Mouse (Mus musculus) frontal cortex, adult (tissue): Measurements from ENCODE around the gene Resf1.
A peak's percentile ranks its signal among the peaks of the same experiment; 100 is the strongest.
"Not testable (repeated sequence)": the region's sequence is repeated elsewhere in the genome, so short reads cannot be mapped to it uniquely, and the experiment has no call there.

Experiments
- ATAC-seq: cut with Nextera tagmentation; 2 replicates; pipeline ENCODE4 v1.9.2; 2017; ENCODE audit warnings: mild to moderate bottlenecking, moderate library complexity, mixed read lengths; ENCODE audit not compliant: low TSS enrichment

Gene Resf1

DNA sequence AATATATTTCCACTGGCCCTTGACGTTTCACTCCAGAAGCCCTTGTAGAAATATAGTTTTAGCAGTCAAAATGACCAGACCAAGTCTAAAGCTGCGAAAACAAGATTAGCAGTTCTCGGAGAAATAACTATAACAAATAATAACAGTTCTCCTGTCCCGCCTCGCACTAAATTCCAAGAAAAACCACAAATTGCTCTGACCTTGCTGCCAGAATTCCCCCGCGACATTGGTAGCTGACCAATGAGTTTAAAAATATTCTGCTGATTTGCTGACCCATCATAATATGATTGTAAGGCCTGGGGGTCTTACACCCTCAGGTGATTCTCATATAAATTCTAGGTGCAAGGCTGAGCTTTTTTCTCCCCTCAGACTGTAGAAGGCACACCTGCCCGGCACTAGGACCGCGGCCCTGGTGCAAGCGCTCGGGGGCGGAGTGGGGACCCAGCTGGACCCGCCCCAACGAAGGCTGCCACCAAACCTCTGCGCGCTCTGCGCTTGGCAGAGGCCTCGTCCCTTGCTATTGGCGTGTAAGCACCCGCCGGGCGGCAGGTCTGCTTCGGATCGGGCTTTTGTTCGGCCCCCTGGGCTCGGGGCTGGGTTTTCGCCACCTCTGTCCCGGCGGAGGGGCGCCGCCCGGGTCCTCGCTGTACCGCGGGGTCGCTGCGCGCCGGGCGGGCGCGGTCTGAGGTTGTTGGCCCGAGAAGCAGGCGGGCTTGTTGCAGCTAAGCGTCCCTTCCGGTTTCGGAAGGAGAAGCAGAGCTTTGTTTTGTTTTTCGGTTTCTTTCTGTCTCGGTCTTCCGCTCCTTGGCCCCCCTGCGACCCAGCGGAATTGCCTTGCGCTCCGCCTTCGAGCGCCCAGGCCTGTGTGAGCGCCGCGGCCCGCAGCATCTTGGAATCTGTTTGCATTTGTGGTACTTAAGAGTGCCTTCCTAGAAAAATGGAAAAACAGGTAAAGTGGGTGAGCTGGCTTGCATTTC, at the start of gene Resf1:
TSS of gene Resf1 (plus strand) at position 459 of the 977 bp plus-strand sequence.
- ATAC-seq, result peak; percentile 99

DNA sequence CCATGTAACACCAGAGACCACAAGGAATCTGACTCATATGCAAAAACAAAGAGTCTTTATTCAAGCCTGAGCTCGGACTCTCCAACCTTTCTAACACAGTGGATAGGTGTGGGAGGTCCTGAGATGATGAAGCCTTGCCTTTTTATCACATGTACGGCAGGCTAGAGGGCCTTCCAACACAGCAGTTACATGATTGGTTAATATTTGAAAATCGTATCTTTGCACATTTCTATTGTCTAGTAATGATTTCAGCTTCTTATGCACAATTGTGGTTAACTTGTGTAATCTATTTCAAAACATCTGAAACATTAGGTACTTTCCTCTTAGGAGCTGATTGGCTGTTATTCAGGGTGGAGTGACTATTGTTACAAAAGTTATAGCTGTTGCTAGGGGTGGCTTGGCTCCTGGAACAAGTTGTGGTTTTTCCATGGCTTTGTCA, 48.4 kb upstream of the Resf1 start:
- no peak for ATAC-seq

DNA sequence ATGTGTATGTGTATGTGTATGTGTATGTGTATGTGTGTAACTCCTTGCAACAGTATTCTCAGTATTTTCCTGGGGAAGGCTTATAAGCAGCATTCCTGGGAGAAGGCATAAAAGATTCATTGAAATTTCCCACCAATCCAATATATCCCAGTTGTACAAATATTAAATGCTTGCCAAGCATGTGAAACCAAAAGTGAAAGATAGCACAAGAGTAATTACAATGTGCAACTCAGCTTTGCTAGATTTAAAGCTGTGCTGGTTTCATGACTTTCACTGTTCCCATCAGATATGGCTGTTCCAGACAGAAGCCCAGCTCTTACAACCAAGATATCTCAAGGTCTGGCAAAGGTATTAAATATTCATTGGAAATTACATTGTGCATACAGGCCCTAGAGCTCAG, 41.3 kb upstream of the Resf1 start:
- ATAC-seq, result no peak

DNA sequence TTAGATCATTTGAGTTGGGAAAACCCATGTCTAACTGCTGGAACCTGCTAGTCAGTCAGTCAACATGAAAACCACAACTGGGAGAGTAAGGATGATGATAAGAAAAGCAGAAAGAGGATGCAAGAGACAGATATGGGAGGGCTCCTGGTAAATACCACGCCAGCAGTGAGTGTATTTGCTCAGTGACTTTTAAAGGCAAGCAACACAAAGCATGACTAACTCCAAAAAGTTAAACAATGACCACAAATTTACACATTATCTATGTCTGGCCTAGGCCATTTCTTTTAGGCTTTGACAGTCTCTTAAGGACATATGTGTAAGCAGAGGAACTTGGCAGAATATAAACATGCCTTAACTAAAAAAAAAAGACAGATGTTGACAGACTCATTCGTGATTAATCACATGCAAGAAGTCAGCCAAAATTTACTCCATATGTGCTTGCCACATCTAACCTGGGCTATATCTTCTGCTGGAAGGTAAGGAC, 30.9 kb upstream of the Resf1 start:
- no peak for ATAC-seq

DNA sequence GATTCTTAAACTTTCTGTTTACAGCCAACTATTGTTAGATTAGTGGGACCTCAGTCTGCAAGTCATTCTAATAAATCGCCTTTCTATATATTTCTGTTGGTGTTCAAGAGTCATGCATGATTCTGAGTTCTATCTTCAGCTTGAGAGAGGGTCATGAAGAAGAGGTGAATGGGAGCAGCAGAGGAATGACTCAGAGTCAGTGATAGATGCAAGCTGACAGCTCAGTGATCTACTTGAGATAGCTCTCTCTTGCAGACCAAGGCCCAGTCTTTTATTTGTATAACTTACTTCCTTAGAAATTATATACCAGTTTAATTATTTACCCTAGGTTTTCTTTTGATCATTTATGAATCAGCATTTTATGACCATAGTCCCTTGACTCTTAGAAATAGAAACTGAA, 30.3 kb upstream of the Resf1 start:
- ATAC-seq, result no peak

DNA sequence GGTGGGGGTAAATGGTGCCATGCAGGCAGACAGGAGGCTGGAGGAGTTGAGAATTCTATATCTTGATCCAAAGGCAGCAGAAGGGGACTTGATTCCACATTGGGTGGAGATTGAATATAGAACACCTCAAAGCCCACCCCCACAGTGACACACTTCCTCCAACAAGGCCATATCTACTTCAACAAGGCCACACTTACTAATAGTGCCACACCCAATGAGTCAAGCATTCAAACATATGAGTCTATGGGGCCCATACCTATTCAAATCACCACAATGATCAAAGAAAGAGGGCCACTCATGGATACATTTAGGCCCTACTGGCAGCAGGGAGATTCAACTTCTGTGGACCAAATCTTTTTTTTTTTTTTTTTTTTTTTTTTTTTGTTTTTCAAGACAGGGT, 28.7 kb upstream of the Resf1 start:
- ATAC-seq, result no peak

DNA sequence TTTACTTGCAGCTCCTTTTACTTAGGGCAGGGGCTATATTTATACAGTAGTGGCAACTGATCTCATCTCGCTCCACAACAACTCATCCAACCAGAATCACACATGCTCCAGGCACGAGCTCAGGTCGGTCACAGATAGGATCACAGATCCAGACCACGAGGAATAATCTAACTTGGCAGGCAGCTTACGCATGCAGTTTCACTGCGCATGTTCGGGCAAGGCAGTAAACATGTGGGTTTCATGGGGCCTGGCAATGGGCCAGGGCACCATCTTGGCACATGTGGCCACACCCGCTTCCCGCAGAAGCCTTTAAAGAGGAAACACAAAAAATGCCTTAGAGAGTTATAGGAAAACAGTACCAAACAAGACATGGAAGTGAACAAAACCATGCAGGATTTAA, 21.0 kb upstream of the Resf1 start:
- ATAC-seq, result not testable (repeated sequence)

DNA sequence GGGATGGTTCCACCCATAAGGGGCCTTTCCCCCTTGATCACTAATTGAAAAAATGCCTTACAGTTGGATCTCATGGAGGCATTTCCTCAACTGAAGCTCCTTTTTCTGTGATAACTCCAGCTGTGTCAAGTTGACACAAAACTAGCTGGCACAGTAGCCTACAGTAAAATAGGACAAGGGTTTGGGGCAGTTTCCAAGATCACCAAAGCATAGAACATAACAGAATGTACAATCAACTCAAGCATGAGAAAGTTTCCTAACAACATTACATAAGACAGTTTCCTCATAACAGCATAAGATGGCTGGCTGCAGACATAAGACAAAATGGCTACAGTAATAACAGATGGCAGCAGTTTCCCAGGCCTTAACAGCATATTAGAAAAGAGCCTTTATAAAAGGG, 6.0 kb upstream of the Resf1 start:
- ATAC-seq, result not testable (repeated sequence)

DNA sequence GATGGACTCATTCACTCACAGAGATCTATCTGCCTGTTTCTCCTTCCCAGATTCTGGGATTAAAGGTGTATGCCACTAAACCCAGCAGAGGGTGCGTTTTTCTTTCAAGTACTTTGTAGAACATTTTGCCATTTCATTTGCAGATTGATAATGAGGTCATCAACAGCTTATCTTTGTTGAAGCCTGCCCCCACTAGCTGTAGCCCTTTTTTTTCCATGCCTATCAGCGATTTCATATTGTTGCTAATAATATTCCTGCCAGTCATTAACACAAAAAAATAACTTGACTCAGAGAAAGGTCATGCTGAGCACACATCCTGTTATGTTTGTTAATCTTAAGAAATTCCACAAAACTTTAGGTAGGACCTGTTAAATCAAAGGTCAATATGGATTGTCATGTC, 2.1 kb upstream of the Resf1 start:
- no peak for ATAC-seq

DNA sequence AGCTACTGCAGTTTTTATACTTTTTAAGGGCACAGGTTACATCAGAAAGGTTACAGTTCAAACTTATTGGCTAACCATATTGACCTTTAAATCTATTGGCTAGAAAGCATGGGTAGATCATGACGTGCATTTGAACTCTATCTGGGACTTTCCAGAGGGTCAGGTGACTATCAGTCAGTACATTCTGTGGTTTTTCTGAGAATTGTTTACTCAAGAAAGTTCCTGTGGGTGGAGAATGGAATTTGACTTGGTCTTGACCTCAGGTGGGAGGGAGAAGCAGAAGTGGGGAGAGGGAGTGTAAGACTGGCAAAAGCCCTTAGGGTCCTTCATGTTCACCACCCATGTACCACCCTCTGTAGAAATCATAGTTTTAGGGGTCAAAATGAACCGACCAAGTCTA, 1.4 kb upstream of the Resf1 start:
- ATAC-seq, result no peak

DNA sequence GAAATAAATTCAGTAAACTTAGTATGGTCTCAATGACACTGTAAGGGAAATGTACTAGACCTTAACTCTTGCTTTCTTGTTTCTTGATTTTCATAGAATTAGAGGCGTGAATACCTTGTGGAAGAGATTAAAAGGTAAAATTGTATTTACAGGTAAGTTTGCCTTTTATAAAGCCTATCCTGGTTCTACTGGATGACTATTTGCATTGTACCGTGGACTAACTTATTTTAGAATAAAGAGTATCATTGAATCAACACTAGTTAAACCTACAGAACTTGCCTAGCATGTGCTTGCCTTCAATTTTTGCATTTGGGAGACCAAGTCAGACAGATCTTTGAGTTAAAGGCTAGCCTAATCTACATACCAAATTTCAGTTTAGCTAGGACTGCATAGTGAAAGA, 1.0 kb downstream of the Resf1 start:
- no peak for ATAC-seq

DNA sequence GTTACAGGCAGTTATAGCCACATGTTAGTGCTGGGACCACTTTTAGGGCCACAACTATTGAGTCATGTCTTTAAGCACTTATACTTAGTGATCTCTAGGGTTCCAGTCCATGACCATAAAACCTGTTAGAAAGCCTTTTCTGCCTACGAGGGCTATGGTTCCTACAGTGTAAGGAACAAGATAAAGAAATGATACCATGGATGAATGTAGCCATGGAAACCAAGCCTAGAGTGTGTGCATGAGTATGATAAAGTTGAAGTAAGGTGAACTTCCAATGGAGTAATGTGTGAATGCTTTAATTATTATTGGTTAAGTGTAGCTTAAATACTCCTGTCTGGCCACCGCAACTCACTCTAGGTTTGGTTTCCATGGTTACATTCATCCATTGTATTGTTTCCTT, 1.8 kb downstream of the Resf1 start:
- no peak for ATAC-seq

DNA sequence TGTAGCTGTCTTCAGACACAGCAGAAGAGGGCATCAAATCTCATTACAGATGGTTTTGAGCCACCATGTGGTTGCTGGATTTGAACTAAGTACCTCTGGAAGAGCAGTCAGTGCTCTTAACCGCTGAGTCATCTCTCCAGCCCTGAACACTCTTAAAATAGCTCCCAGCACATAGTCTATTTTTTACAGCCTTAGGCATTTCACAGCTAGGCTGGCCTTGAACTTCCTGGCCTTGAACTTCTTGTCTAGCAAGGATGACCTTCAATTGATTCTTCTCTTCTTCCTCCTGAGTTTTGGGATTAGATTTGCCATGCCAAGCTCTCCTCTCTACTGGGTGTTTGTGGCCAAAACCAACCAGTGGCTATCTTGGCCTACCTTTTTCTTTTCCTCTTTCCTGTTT, 2.6 kb downstream of the Resf1 start:
- ATAC-seq, result no peak

DNA sequence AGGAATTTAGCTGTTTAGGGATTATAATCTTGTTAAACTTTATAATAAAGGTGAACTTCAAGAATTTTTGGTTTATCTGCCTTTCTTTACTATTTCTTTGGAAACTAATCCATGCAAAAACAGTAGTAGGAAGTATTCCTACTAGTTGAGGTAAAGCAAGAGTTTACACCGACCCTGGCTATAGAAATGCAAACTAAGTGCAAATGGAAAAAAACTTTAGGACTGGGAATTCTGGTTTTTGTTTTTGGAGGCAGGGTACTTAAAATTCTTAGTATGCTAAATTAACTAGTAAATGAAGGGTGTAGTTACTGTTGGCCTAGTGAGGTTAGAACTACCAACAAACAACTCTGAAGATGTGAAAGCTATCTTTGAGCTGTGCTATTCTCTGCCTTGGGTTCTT, 3.0 kb downstream of the Resf1 start:
- ATAC-seq, result no peak

DNA sequence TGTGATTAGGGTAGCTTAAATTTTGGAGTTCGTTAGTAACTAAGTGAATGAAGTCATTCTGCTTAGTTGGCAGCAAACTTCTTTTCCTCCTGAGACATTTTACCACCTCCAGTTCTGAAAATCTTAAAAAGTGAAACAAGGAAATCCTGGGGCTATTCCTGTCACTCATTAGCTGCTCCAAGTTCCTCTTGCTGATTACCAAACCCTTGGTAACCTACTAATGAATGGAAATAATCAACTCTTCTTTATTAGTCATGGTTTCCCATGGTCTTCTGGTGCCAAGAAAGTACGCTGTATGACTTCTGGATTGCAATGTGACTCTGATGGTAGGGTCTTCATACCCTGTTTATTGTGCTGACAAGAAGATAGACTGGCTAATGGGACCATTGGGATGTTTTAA, 5.7 kb downstream of the Resf1 start:
- no peak for ATAC-seq

DNA sequence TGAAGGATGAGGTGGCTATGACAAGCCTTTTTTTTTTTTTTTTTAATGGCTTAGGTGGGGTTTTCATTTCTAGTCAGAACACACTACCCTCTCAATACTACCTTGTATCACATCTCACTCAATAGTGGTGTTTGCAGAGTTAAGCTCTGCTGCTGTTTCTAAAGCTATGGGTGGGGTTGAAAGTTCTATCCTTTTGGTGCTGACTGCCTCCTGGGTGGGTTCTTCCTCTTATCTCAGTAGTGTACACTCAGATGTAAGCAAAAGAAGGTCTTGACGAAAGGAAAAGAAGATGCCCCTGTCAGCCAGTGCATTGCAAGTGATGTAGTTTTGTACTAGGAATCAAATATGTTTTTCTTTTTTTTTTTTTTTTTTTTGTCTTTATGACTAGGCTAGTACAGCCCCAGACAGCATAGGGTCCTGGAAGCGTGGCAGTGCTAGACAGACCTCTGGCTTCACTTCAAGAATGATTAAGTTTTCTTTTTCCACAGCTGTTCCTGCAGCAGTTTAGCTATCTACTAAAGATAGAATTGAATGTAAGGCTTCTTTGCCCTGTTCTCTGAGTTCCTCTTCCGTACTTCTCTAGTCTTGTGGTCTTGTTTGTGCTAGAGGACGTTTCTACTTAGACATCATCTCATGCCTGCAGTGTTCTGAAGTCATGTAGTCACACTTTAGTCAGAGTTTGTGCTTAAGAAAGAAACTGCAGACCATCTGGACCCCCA, 14.5 kb downstream of the Resf1 start:
- ATAC-seq, result no peak

DNA sequence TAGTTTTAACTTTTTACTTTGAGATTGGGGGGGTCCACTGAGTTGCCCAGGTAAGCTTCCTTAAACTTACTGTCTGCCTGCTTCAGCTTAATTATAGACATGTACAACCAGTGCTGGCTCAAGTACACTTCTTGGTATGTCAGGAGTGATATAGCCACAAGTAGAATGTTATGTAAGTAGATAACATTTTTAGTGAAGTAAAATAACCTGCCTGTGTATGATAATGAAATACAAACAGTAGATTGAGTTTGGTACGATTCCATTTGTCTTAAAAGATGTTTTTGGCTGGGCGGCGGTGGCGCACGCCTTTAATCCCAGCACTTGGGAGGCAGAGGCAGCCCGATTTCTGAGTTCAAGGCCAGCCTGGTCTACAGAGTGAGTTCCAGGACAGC, 15.0 kb downstream of the Resf1 start:
- no peak for ATAC-seq

DNA sequence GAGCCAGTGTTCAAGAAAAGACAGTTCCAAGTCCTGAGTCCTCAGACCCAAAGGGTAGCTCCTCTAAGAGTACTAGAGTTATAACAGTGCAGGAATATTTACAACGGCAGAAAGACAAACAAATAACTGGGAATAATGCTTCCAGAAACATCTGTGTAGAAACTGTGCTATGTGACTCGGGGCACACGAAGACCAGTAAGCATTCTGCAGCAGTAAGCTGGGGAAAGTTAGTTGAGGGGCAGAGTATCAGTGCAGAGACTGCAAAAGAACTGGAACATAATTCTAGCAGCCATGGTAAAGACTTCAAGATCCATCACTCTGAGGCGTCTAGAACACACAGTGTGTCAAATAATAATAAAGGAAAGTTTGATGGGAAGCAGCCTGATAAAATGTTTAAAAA, 19.9 kb downstream of the Resf1 start:
- no peak for ATAC-seq

DNA sequence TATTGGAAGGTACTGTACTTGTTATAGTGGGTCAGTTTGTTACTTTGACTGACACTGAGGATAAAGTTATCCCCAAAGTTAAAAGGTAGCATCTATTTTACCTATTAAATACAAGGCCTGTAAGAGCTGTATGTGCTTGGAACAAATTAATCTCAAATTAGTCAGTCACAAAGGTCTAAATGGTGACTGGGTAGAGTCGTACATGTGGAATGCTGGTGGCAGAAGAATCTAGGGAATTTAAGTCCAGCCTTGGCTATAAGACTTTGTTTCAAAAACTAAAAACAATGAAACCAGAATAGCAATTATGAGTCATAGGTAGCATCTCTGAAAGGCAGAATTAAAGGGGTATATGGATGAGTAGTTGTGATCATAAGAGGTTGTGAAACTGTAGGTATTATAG, 21.1 kb downstream of the Resf1 start:
- ATAC-seq, result no peak

DNA sequence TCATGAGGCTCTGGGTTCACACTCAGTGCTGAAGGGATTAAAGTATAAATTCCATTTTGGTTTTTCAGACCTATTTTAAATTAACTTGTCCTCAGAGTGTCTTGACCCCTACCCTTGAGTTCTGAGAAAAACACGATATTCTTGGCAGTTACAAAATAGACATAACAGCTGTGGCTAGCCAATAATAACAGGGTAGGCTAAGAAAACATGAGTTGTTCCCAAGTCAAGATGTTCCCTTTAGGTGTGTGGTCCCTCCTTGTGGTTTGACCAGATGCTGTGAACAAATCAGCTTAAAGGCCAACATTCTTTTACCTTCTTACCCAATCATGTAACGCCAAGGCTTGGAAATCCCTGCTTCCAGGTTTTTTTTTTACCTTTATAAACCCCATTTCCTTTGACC, 23.8 kb downstream of the Resf1 start:
- no peak for ATAC-seq

DNA sequence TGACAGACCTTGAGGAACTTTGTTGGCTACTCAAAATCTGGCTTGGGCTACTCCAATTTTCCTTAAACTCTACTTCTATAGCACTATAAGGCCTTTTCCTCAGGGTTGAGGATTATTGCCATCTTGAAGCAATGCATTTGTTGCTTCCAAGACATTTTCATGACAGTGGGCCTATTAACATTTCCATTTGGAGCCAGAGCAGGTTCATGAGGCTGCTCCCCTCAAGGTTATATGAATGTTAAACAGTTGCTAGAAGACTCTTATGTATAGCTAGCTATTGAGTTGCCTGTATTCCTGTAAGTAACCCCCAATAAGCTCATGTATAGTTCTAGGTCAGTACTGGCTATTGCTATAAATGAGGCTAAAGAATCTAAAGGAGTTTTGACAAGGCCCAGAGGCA, 28.8 kb downstream of the Resf1 start:
- ATAC-seq, result no peak

DNA sequence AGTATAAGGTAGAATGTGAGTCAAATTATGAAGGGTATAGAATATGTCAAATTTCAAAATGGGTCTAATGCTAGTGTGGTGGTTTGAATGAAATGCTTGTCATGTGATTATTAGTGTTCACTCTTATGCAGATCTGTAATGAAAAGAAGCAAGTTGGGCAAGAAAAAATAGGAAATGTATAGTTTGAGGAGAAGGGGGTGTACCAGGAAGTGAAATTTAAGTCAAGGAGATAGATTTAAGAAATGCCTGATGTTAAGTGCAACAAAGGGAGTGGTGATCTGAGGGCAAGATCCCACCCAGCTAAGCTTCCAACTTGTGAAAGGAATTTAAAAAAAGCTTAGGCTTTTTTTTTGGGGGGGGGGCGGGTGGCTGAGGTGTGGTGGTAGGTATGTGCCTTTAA, 29.4 kb downstream of the Resf1 start:
- no peak for ATAC-seq

DNA sequence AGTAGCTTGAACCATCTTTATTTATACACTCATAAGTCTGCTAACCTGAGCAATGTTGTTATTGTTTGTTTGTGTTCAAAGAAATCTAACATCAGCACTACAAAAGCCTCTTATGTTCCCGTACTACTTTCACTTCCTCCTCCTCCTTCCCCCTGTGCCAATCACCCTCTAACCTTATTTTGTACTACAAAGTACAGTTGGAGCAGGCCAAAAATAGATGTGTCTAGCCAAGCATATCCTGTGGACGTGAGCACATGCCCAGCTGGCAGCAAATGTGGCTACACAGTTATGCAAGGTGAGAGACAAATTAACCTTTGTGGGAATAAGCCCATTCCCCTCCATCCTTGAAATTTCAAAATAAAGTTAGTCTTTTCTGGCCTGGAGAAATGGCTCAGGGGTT, 34.6 kb downstream of the Resf1 start:
- ATAC-seq, result no peak
